Mouse (Mus musculus) lung, embryonic 14.5 days (tissue): ENCODE data around the gene Sema6d. TPM values are rescaled to one million over a fixed set of nuclear protein-coding genes. Genes with fewer than 3 reads are reported as not detected.
A peak's percentile ranks its signal among the peaks of the same experiment; 100 is the strongest.

ENCODE experiments used
- ATAC-seq: fragments of 200-750 bp; cut with Nextera tagmentation; 2 replicates; pipeline ENCODE4 v1.8.0; 2017; ENCODE audit warnings: mild to moderate bottlenecking, moderate TSS enrichment, moderate library complexity; ENCODE audit not compliant: insufficient read depth
- DNase-seq: peaks from one replicate; pipeline ENCODE4 v3.0.0-alpha.2; 2015
- H3K27ac ChIP-seq: fragments of 300-500 bp; sonication (generic); 2 replicates; pipeline ENCODE4 v1.5.1; 2014; ENCODE audit warnings: low read depth, mild to moderate bottlenecking, moderate library complexity
- H3K27me3 ChIP-seq: fragments of 300-500 bp; sonication (generic); 2 replicates; pipeline ENCODE4 v1.6.1; 2014; ENCODE audit warnings: low read length, control low read depth; ENCODE audit not compliant: insufficient read depth
- H3K36me3 ChIP-seq: fragments of 300-500 bp; sonication (generic); 2 replicates; pipeline ENCODE4 v1.6.1; 2014; ENCODE audit warnings: control low read depth; ENCODE audit not compliant: insufficient read depth
- H3K4me1 ChIP-seq: fragments of 300-500 bp; sonication (generic); 2 replicates; pipeline ENCODE4 v1.6.1; 2014; ENCODE audit warnings: antibody characterized with exemption, control low read depth; ENCODE audit not compliant: insufficient read depth
- H3K4me2 ChIP-seq: fragments of 300-500 bp; sonication (generic); 2 replicates; pipeline ENCODE4 v1.6.1; 2014; ENCODE audit warnings: mild to moderate bottlenecking
- H3K4me3 ChIP-seq: fragments of 300-500 bp; sonication (generic); 2 replicates; pipeline ENCODE4 v1.5.1; 2014; ENCODE audit warnings: low read depth, low read length
- H3K9ac ChIP-seq: fragments of 300-500 bp; sonication (generic); 2 replicates; pipeline ENCODE4 v1.6.1; 2014
- H3K9me3 ChIP-seq: fragments of 300-500 bp; sonication (generic); 2 replicates; pipeline ENCODE4 v1.6.1; 2016; ENCODE audit warnings: low read depth, low read length, control low read depth
- CTCF ChIP-seq: IDR thresholded peaks from 2 replicates; pipeline ENCODE4 v1.5.1; 2016; ENCODE audit warnings: antibody characterized with exemption, low read depth
- WGBS: fragments of 180-500 bp; shearing (Covaris S2); extraction: QIAGEN DNeasy Blood & Tissue Kit; methylation state at CpG from one replicate; pipeline ENCODE4 v1.1.7; 2014; 5-methylcytosine and 5-hydroxymethylcytosine counted together
- polyA plus RNA-seq: library from polyadenylated mRNA; unstranded; fragments of >200 nt; fragmentation: Nextera tagmentation; extraction: Ambion mirVana; gene quantifications from 2 replicates; pipeline ENCODE4 v1.2.1, GENCODE M21; 2014

The Sema6d gene
- polyA plus RNA-seq, 1 experiment from 2014 or later, result 26.7 TPM

DNA sequence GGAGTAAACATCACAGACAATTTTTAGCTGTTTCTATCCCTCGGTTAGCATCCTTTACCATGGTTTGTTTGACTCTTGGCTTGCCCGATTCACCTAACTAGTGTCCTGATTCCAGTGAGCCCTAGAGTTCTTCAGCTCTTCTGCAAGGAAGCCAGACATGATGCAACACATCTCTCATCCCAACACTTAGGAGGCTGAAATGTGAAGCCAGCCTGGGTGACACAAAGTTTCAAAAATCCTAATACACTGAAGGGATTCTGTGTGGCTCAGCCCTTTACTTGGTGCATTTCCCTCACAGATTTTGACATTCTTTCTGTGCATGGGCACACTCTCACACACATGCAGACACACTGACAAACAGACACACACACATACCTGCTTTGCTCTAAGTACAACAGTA, 560.8 kb downstream of the Sema6d start:
- H3K27me3 ChIP-seq, result no peaks in the 10 kb centered on the region
- H3K4me1 ChIP-seq, result no peaks in the 10 kb centered on the region
- no peak overlapping the region for H3K4me2 ChIP-seq
- H3K27ac ChIP-seq, result no peak overlapping the region
- WGBS, result 84% methylated on average over 2 of the region's 2 CpGs
- TF ChIP-seq CTCF, result no peak
- H3K36me3 ChIP-seq, result peaks cover 16% of the 10 kb centered on the region; the same call in 1 of the 2 replicates
- H3K9me3 ChIP-seq, result no peaks in the 10 kb centered on the region
- no peak for DNase-seq
- no peak overlapping the region for H3K9ac ChIP-seq
- H3K4me3 ChIP-seq, result no peak overlapping the region
- no peak for ATAC-seq

DNA sequence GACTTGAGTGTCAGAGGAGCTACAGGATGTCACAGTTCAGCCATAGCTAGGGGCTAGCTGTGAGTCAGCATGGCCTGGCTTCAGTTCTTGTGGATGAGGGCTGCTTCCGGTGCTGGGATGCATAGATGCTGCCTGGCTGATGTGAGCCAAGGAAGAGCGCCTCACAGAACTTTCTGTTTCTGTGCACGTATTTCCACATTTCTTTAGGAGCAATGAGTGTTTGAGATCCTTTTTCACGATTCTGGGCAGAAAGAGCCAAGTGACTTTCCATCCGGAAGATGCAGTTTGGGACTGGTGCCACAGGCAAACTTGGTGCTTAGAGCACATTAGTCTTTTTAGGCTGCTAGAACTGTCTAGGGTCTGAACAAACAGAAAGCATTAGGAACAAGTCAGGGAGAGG, 561.4 kb downstream of the Sema6d start:
- peak; percentile 63; the same call in 1 of the 2 replicates for ATAC-seq
- Histone ChIP-seq H3K9me3 (no peaks in the 10 kb centered on the region), H3K4me1 (no peaks in the 10 kb centered on the region), H3K36me3 (peaks cover 21% of the 10 kb centered on the region; the same call in 1 of the 2 replicates), H3K27ac (0 out of 2 replicates have a peak overlapping the region, but pooled peaks have one; percentile 27), H3K9ac (no peak overlapping the region), H3K4me3 (no peak overlapping the region), H3K4me2 (no peak overlapping the region), H3K27me3 (no peaks in the 10 kb centered on the region)
- WGBS, result 68% methylated on average over 5 of the region's 5 CpGs
- no peak for TF ChIP-seq CTCF
- peak; percentile 55 for DNase-seq

DNA sequence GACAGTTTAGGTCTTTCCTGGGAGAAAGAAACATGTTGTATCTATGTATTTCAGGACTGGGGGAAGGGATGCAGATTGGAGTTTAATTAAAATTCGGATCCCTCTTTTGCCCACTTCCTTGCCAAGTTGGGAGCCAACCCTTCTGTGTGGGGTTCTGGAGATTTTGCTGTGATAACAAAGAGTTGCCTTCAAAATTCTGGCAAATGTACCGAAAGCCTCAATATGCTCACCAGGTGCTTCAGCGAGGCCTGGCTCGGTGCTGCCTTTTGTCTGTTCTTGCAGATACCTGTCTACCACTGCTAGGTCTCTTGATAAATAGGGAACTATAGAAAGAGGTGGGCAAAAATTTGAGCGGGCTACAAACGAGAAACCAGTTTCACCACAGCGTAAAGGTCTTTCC, 563.4 kb downstream of the Sema6d start:
- no peak for ATAC-seq
- DNase-seq, result no peak
- H3K36me3 ChIP-seq, result peaks cover 41% of the 10 kb centered on the region; the same call in 1 of the 2 replicates
- no peak overlapping the region for H3K4me3 ChIP-seq
- H3K9me3 ChIP-seq, result no peaks in the 10 kb centered on the region
- no peak overlapping the region for H3K9ac ChIP-seq
- TF ChIP-seq CTCF, result no peak
- no peak overlapping the region for H3K4me2 ChIP-seq
- H3K27me3 ChIP-seq, result no peaks in the 10 kb centered on the region
- H3K27ac ChIP-seq, result no peak overlapping the region
- 88% methylated on average over 7 of the region's 7 CpGs for WGBS
- H3K4me1 ChIP-seq, result no peaks in the 10 kb centered on the region

DNA sequence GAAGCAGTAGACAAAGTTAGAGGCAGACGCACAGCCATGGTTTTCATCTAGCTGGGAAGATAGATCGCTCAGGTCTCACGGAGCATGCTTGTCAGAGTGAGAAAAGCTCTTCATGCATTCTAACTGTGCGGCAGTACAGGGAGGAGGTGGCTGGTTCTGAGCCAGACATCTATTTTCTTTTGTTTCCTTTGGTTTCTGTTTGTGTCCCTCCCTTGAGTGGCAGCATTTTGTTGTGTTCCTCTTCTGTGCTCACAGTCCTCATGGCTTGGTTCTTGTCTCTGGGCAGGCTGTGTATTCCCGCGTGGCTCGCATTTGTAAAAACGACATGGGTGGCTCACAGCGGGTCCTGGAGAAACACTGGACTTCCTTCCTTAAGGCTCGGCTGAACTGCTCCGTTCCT, 567.6 kb downstream of the Sema6d start:
- Histone ChIP-seq H3K36me3 (peaks cover 80% of the 10 kb centered on the region), H3K4me1 (no peaks in the 10 kb centered on the region), H3K9ac (no peak overlapping the region), H3K27me3 (no peaks in the 10 kb centered on the region), H3K27ac (no peak overlapping the region), H3K4me3 (no peak overlapping the region), H3K9me3 (no peaks in the 10 kb centered on the region), H3K4me2 (no peak overlapping the region)
- ATAC-seq (no peak), DNase-seq (no peak)
- 86% methylated on average over 11 of the region's 11 CpGs for whole genome bisulfite sequencing
- no peak for TF ChIP-seq CTCF

DNA sequence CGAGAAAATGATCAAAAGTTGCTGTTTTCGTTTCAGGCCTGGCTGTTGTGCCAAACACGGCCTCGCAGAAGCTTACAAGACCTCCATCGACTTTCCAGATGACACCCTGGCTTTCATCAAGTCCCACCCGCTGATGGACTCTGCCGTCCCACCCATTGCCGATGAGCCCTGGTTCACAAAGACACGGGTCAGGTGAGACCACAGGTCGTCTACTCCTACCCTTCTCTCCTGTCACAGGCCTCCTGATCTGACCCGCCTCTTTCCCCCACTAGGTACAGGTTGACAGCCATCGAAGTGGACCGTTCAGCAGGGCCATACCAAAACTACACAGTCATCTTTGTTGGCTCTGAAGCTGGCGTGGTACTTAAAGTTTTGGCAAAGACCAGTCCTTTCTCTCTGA, 568.6 kb downstream of the Sema6d start:
- no peaks in the 10 kb centered on the region for H3K27me3 ChIP-seq
- no peak for DNase-seq
- peaks cover 86% of the 10 kb centered on the region for H3K36me3 ChIP-seq
- no peak overlapping the region for H3K27ac ChIP-seq
- WGBS, result 91% methylated on average over 14 of the region's 14 CpGs
- H3K4me3 ChIP-seq, result no peak overlapping the region
- no peaks in the 10 kb centered on the region for H3K9me3 ChIP-seq
- ATAC-seq, result no peak
- no peak for TF ChIP-seq CTCF
- H3K9ac ChIP-seq, result no peak overlapping the region
- no peak overlapping the region for H3K4me2 ChIP-seq
- no peaks in the 10 kb centered on the region for H3K4me1 ChIP-seq

DNA sequence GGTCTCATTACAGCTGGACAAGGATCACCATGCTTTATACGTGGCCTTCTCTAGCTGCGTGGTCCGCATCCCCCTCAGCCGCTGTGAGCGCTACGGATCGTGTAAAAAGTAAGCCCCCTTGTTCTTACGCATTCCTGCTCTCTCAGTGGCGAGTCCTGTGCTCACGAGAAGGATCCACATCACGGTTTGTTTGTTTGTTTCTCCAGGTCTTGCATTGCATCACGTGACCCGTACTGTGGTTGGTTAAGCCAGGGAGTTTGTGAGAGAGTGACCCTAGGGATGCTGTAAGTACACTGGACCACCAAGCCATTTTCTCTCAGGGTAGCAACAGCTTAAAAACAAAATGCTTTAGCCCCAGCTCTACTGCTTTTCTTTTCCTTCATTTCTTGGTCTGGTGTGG, 569.8 kb downstream of the Sema6d start:
- no peak overlapping the region for H3K9ac ChIP-seq
- no peak for DNase-seq
- peaks cover 86% of the 10 kb centered on the region for H3K36me3 ChIP-seq
- H3K4me1 ChIP-seq, result no peaks in the 10 kb centered on the region
- WGBS, result 88% methylated on average over 13 of the region's 13 CpGs
- no peak for TF ChIP-seq CTCF
- H3K9me3 ChIP-seq, result no peaks in the 10 kb centered on the region
- no peak overlapping the region for H3K4me3 ChIP-seq
- no peak overlapping the region for H3K4me2 ChIP-seq
- H3K27me3 ChIP-seq, result no peaks in the 10 kb centered on the region
- no peak overlapping the region for H3K27ac ChIP-seq
- no peak for ATAC-seq

DNA sequence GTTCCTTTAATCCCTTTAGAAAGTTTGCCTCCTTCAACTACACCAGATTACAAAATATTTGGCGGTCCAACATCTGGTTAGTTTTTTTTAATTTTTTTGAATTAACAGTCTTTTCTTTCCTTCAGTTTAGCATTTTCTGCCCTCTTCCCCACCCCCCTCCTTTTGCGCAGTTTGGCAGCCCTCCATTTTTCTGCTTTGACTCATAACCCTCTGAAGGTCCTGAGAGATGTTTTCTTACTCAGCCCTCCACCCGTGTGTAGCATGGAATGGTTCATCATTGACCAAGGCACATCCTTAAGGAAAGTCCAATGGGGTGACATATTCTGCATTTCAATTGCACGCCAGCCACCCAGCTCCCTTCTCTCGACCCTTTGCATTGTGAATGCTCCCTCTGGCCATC, 570.9 kb downstream of the Sema6d start:
- no peak for ATAC-seq
- H3K4me2 ChIP-seq, result no peak overlapping the region
- 68% methylated on average over 5 of the region's 5 CpGs for WGBS
- H3K27ac ChIP-seq, result no peak overlapping the region
- no peak for DNase-seq
- H3K27me3 ChIP-seq, result no peaks in the 10 kb centered on the region
- no peaks in the 10 kb centered on the region for H3K9me3 ChIP-seq
- H3K4me3 ChIP-seq, result no peak overlapping the region
- peaks cover 89% of the 10 kb centered on the region for H3K36me3 ChIP-seq
- TF ChIP-seq CTCF, result no peak
- H3K9ac ChIP-seq, result no peak overlapping the region
- no peaks in the 10 kb centered on the region for H3K4me1 ChIP-seq

DNA sequence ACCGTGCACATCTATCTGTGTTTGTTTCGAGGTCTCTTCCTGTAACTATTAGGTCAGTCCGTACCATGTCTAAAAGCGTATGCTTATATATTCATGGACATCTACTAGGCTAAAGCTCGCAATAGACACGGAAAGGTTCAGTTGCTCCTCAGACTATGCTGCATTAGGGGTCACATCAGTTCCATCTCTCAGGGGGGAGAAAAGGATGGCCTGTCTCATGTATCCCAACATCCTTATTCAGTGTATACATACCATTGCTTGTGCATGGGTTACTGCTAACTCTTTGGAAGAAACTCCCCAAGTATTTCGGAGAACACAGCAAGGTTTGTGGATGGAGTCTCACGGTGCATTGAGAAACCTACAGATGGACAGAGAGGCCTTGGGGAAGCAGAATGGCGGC, 571.5 kb downstream of the Sema6d start:
- no peak for TF ChIP-seq CTCF
- Histone ChIP-seq H3K4me3 (no peak overlapping the region), H3K36me3 (peaks cover 85% of the 10 kb centered on the region), H3K9me3 (no peaks in the 10 kb centered on the region), H3K27me3 (no peaks in the 10 kb centered on the region), H3K27ac (no peak overlapping the region), H3K9ac (no peak overlapping the region), H3K4me1 (no peaks in the 10 kb centered on the region), H3K4me2 (no peak overlapping the region)
- no peak for DNase-seq
- no peak for ATAC-seq
- 93% methylated on average over 9 of the region's 9 CpGs for WGBS
